Mouse (Mus musculus) liver, postnatal 0 days (tissue): ENCODE results near the gene Cpxm2.

Experiments
- CTCF ChIP-seq: sonication (generic); IDR thresholded peaks from 2 replicates; pipeline ENCODE4 v1.5.1; 2016; ENCODE audit warnings: antibody characterized with exemption, low read depth
- EP300 ChIP-seq: IDR thresholded peaks from 2 replicates; pipeline ENCODE4 v1.6.1; 2016; ENCODE audit warnings: antibody characterized with exemption, low read depth, mild to moderate bottlenecking

- TF ChIP-seq EP300: no peak
- TF ChIP-seq CTCF: no peak
Observed at GRCm38 (mm10) chr7:132154368-132154961, at the start of gene Cpxm2.
